Mouse (Mus musculus): ENCODE measurements around the gene Ift57.

Gene Ift57

GRCm38 (mm10) chr16:49753318-49753717, 54.3 kb downstream of the Ift57 start:
- no peak for DNase-seq (ENCODE audit: low read depth, low spot score)

GRCm38 (mm10) chr16:49760517-49761203, 61.6 kb downstream of the Ift57 start:
- no peak for DNase-seq (ENCODE audit: low read depth, low spot score)

GRCm38 (mm10) chr16:49761981-49762380, 62.9 kb downstream of the Ift57 start:
- no peak for DNase-seq (ENCODE audit: low read depth, low spot score)

GRCm38 (mm10) chr16:49766326-49766725, 67.3 kb downstream of the Ift57 start:
- DNase-seq (ENCODE audit: low read depth, low spot score) = peak; percentile 16

GRCm38 (mm10) chr16:49768491-49769031, 69.5 kb downstream of the Ift57 start:
- DNase-seq (ENCODE audit: low read depth, low spot score) = no peak

GRCm38 (mm10) chr16:49769831-49770261, 70.8 kb downstream of the Ift57 start:
- no peak for DNase-seq (ENCODE audit: low read depth, low spot score)

- no peak for DNase-seq (ENCODE audit: low read depth, low spot score)
Measured at GRCm38 (mm10) chr16:49770320-49771189, 71.5 kb downstream of the Ift57 start.

GRCm38 (mm10) chr16:49771609-49772396, 72.8 kb downstream of the Ift57 start:
- DNase-seq (ENCODE audit: low read depth, low spot score) = no peak

GRCm38 (mm10) chr16:49772576-49772975, 73.5 kb downstream of the Ift57 start:
- no peak for DNase-seq (ENCODE audit: low read depth, low spot score)

- DNase-seq (ENCODE audit: low read depth, low spot score) = no peak
Measured at GRCm38 (mm10) chr16:49773068-49773467, 74.0 kb downstream of the Ift57 start.

GRCm38 (mm10) chr16:49774059-49775001, 75.3 kb downstream of the Ift57 start:
- DNase-seq (ENCODE audit: low read depth, low spot score) = no peak

- no peak for DNase-seq (ENCODE audit: low read depth, low spot score)
Measured at GRCm38 (mm10) chr16:49775002-49775966, 76.3 kb downstream of the Ift57 start.

- DNase-seq (ENCODE audit: low read depth, low spot score) = no peak
Measured at GRCm38 (mm10) chr16:49776981-49777380, 77.9 kb downstream of the Ift57 start.

- no peak for DNase-seq (ENCODE audit: low read depth, low spot score)
Measured at GRCm38 (mm10) chr16:49781556-49782156, 82.6 kb downstream of the Ift57 start.

GRCm38 (mm10) chr16:49783369-49783768, 84.3 kb downstream of the Ift57 start:
- DNase-seq (ENCODE audit: low read depth, low spot score) = no peak

- DNase-seq (ENCODE audit: low read depth, low spot score) = no peak
Measured at GRCm38 (mm10) chr16:49786116-49786515, 87.1 kb downstream of the Ift57 start.

- no peak for DNase-seq (ENCODE audit: low read depth, low spot score)
Measured at GRCm38 (mm10) chr16:49787714-49788113, 88.7 kb downstream of the Ift57 start.

- no peak for DNase-seq (ENCODE audit: low read depth, low spot score)
Measured at GRCm38 (mm10) chr16:49790575-49791465, 91.8 kb downstream of the Ift57 start.
